Mouse (Mus musculus): ENCODE results near the gene Prr14l. TPM values are rescaled to one million over a fixed set of nuclear protein-coding genes. Genes with fewer than 3 reads are reported as not detected.
"Not testable (repeated sequence)": the region's sequence is repeated elsewhere in the genome, so short reads cannot be mapped to it uniquely, and the experiment has no call there.

The Prr14l gene
- total RNA-seq, 1 experiment = 21.9 TPM

DNA sequence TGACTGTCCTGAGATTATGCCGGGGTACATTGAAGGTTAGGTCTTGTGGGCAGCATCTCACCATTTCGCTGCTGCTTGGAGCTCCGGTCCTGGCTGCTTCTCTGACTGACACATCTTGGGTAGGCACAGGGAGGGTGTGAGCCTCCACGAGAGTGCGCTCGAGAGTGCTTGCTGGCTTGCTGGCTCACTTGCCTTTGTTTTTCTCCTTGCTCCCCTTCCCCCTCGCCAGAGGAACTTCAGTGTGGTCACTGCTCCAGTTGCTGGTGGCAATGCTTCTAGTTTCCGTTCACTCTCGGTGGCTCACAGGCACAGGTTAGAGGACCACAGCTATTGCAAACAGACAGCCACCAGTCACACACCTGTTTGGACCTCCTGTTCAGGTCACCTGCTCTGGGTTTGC lies 111.9 kb downstream of the Prr14l start:
- peaks cover 2 to 8% of the 10 kb centered on the region in 2 experiments; a peak in 2 of 4 replicates for H3K4me1 ChIP-seq (ENCODE audit: control insufficient read depth in 2 of 2, insufficient read depth in 2 of 2, low read length in 2 of 2, poor library complexity in 1 of 2)
- in situ Hi-C loops (cut with MboI; ENCODE audit: low sequenced_read_pairs in 2 of 2, unreplicated experiment in 2 of 2) = no loop called here
- TF ChIP-seq ZNF384 (IDR thresholded peaks at IDR 0.05; ENCODE audit: low read depth, low read length) (no peak), CHD2 (IDR thresholded peaks at IDR 0.05; ENCODE audit: low read depth, low read length) (no peak), MAFK (IDR thresholded peaks at IDR 0.05; ENCODE audit: insufficient read depth, low read depth, low read length) (no peak), HCFC1 (IDR thresholded peaks at IDR 0.05; ENCODE audit: borderline replicate concordance, insufficient read depth, low read length) (no peak), ZC3H11A (IDR thresholded peaks at IDR 0.05; ENCODE audit: borderline replicate concordance, low read depth, low read length) (no peak)
- 0 out of 2 replicates have a peak overlapping the region, but pooled peaks have one; percentile 2 for H3K9ac ChIP-seq (ENCODE audit: insufficient read depth, low read depth, low read length, poor library complexity, severe bottlenecking)
- no peak overlapping the region for H3K4me3 ChIP-seq (ENCODE audit: insufficient read depth in 1 of 2, low read depth in 1 of 2, low read length in 2 of 2, poor library complexity in 1 of 2, severe bottlenecking in 1 of 2)
- no peaks in the 10 kb centered on the region for H3K9me3 ChIP-seq (ENCODE audit: control insufficient read depth, insufficient read depth, low read depth, low read length)
- no peak for DNase-seq (ENCODE audit: low read depth, low spot score)
- peaks cover 9% of the 10 kb centered on the region; the same call in 1 of the 2 replicates for H3K36me3 ChIP-seq (ENCODE audit: control insufficient read depth, insufficient read depth, low read length, poor library complexity, severe bottlenecking)
- H3K27ac ChIP-seq (ENCODE audit: insufficient read depth, low read depth, low read length, poor library complexity, severe bottlenecking) = no peak overlapping the region

DNA sequence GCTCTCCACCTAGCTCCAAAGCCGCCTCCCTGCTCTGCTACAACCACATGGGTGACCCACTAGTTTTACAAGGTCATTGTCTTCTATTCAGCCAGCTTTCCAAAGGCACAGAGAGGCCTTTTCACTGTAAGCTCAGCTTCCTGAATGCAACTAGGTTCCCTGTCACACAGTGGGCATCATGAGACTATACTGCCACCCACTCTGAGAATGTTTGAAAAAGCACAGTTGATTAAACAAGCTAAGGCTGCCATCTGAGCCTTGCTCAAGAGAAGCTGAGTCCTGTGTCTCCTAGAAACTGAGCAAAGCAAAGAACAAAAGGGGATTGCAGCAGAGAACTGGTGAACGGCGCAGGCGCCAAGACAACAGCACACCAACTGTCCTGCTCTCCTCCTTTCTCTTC lies 112.7 kb downstream of the Prr14l start:
- H3K4me1 ChIP-seq (ENCODE audit: control insufficient read depth in 2 of 2, insufficient read depth in 2 of 2, low read length in 2 of 2, poor library complexity in 1 of 2); H3K27ac ChIP-seq (ENCODE audit: insufficient read depth, low read depth, low read length, poor library complexity, severe bottlenecking); H3K36me3 ChIP-seq (ENCODE audit: control insufficient read depth, insufficient read depth, low read length, poor library complexity, severe bottlenecking); H3K9ac ChIP-seq (ENCODE audit: insufficient read depth, low read depth, low read length, poor library complexity, severe bottlenecking); DNase-seq (ENCODE audit: low read depth, low spot score); in situ Hi-C loops (cut with MboI; ENCODE audit: low sequenced_read_pairs in 2 of 2, unreplicated experiment in 2 of 2); H3K9me3 ChIP-seq (ENCODE audit: control insufficient read depth, insufficient read depth, low read depth, low read length); H3K4me3 ChIP-seq (ENCODE audit: insufficient read depth in 1 of 2, low read depth in 1 of 2, low read length in 2 of 2, poor library complexity in 1 of 2, severe bottlenecking in 1 of 2): not testable (repeated sequence)

DNA sequence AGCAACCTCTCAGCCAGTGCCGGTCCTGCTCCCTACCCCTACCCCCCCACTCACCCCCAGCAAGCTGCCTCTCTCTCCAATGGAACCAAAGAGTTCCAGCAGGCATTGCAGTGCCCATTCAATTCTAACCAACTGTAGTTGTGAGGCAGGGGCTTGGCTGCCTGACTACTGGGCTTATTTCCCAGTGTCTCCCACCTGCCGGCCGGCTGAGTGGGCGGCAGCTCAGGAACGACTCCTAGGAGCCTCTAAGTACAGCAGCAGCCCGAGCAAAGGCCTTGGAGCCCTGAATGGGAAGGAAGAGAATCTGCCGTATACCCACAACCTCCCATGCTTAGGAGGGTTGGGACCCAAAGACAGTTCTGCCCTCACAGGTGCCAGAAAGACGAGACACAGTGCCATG lies 113.2 kb downstream of the Prr14l start:
- H3K9me3 ChIP-seq (ENCODE audit: control insufficient read depth, insufficient read depth, low read depth, low read length); H3K27ac ChIP-seq (ENCODE audit: insufficient read depth, low read depth, low read length, poor library complexity, severe bottlenecking); DNase-seq (ENCODE audit: low read depth, low spot score); H3K4me3 ChIP-seq (ENCODE audit: insufficient read depth in 1 of 2, low read depth in 1 of 2, low read length in 2 of 2, poor library complexity in 1 of 2, severe bottlenecking in 1 of 2); H3K36me3 ChIP-seq (ENCODE audit: control insufficient read depth, insufficient read depth, low read length, poor library complexity, severe bottlenecking); H3K9ac ChIP-seq (ENCODE audit: insufficient read depth, low read depth, low read length, poor library complexity, severe bottlenecking); in situ Hi-C loops (cut with MboI; ENCODE audit: low sequenced_read_pairs in 2 of 2, unreplicated experiment in 2 of 2); H3K4me1 ChIP-seq (ENCODE audit: control insufficient read depth in 2 of 2, insufficient read depth in 2 of 2, low read length in 2 of 2, poor library complexity in 1 of 2): not testable (repeated sequence)

DNA sequence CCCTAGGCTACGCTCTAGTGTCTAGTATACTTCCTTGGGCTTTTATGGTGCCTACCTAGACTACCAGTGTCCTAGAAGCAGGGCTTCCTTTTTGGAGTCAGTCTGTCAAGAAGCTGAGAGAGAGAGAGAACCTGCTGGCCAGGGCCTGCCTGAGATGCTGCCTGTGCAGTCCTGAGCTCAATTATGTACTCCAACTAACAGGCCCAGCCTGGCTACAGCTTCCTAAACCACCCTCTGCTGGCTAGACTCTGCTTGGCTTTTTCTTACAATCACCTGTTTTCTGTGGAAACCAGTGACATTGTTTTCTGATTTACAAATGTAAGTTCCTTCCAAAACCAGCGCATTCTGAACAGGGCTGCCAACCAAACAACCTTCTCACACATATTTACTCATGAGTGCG lies 113.9 kb downstream of the Prr14l start:
- TF ChIP-seq HCFC1 (IDR thresholded peaks at IDR 0.05; ENCODE audit: borderline replicate concordance, insufficient read depth, low read length) (no peak), MAFK (IDR thresholded peaks at IDR 0.05; ENCODE audit: insufficient read depth, low read depth, low read length) (no peak), ZNF384 (IDR thresholded peaks at IDR 0.05; ENCODE audit: low read depth, low read length) (no peak), ZC3H11A (IDR thresholded peaks at IDR 0.05; ENCODE audit: borderline replicate concordance, low read depth, low read length) (no peak), CHD2 (IDR thresholded peaks at IDR 0.05; ENCODE audit: low read depth, low read length) (no peak)
- peaks cover 12% of the 10 kb centered on the region for H3K36me3 ChIP-seq (ENCODE audit: control insufficient read depth, insufficient read depth, low read length, poor library complexity, severe bottlenecking)
- no peak overlapping the region for H3K9ac ChIP-seq (ENCODE audit: insufficient read depth, low read depth, low read length, poor library complexity, severe bottlenecking)
- no peak overlapping the region for H3K27ac ChIP-seq (ENCODE audit: insufficient read depth, low read depth, low read length, poor library complexity, severe bottlenecking)
- H3K4me3 ChIP-seq (ENCODE audit: insufficient read depth in 1 of 2, low read depth in 1 of 2, low read length in 2 of 2, poor library complexity in 1 of 2, severe bottlenecking in 1 of 2) = 0 out of 4 replicates have a peak overlapping the region, but pooled peaks of 1 of the 2 experiments have one; percentile 12
- peaks cover 0 to 6% of the 10 kb centered on the region in 2 experiments; a peak in 2 of 4 replicates for H3K4me1 ChIP-seq (ENCODE audit: control insufficient read depth in 2 of 2, insufficient read depth in 2 of 2, low read length in 2 of 2, poor library complexity in 1 of 2)
- H3K9me3 ChIP-seq (ENCODE audit: control insufficient read depth, insufficient read depth, low read depth, low read length) = no peaks in the 10 kb centered on the region
- DNase-seq (ENCODE audit: low read depth, low spot score) = no peak
- in situ Hi-C loops (cut with MboI; ENCODE audit: low sequenced_read_pairs in 2 of 2, unreplicated experiment in 2 of 2) = no loop called here

Other genes starting within 250 kb of the Prr14l start
- 84.7 and 91.3 TPM in 2 replicates for gene Yes1, start 243.1 kb downstream of the Prr14l start, total RNA-seq (2012; rRNA removed)
- gene Pisd, start 68.6 kb downstream of the Prr14l start, total RNA-seq (2012; rRNA removed) = 75.4 and 87.5 TPM in 2 replicates
- 2.9 TPM in 1 of 2 replicates, not detected in the other for gene Gm20671, start 27.1 kb downstream of the Prr14l start, total RNA-seq (2012; rRNA removed)
- 27.2 and 27.5 TPM in 2 replicates for gene Depdc5, start 9.4 kb upstream of the Prr14l start, total RNA-seq (2012; rRNA removed)
- 59.4 and 99.0 TPM in 2 replicates for gene Ywhah, start 164.6 kb upstream of the Prr14l start, total RNA-seq (2012; rRNA removed)
- 4.0 and 5.0 TPM in 2 replicates for gene Slc5a1, start 250.0 kb upstream of the Prr14l start, total RNA-seq (2012; rRNA removed)

Data from ES-E14 (cell line).